Mouse (Mus musculus) stomach, adult 2 months (tissue): Measurements from ENCODE around the gene Olfr202. TPM values are rescaled to one million over a fixed set of nuclear protein-coding genes. Genes with fewer than 3 reads are reported as not detected.

Experiments
- polyA plus RNA-seq: library from polyadenylated mRNA; depleted of rRNA; stranded (reverse); fragments of >200 nt; gene quantifications from 2 replicates; pipeline ENCODE4 v1.2.3, GENCODE M21; 2012; rRNA removed

Olfr202 gene
- not detected in 2 replicates for polyA plus RNA-seq

DNA sequence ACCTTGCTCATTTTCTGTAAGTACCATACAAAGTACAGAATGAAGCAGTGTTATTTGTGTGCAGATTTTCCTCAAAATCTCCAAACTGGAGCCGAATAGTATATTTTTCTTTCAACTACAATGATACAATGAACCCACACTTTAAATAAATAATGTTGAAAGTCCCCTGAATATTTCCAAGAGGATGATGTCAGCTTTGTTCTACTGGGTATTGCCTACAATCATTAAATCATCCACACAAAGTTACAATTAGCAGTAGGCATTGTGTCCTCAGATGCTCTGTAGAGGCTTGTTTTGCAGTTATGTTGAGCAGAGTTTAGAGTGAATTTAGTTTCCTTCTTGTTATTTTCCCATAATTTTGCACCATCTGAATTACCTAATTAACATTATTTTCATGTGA lies at the start of gene Olfr202:
Gene Olfr202 (minus strand): TSS at position 101 of the 400 bp plus-strand sequence.

GRCm38 (mm10) chr16:59331038-59331437 lies 44.4 kb upstream of the Olfr202 start, which contains the start of gene Olfr205:
Gene Olfr205, minus strand, starts transcription at chr16:59331138.

GRCm38 (mm10) chr16:59318148-59318547 lies 31.6 kb upstream of the Olfr202 start, which contains the start of gene Olfr204:
Gene Olfr204, minus strand, starts transcription at chr16:59318248.

GRCm38 (mm10) chr16:59298581-59298980 lies 12.0 kb upstream of the Olfr202 start, which contains the start of gene Olfr203:
Gene Olfr203, plus strand, starts transcription at chr16:59298881.

DNA sequence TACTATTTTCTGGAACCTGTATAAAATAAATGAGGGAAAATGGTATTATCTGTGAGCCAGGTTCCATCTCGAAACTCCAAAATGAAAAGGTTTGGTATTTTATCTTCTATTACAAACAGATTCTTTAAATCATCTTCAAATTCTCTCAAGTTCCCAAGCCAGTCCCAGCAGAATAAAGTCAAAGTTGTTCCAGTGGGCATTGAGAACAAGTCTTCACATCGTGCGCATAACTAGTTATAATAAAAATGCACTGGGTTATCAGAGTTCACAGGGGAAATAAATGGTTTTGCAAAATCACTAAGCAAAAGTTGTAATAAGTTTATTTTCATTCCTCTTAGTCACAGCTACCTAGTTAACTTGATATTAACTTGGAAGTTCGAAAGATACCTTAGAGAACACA lies 14.1 kb downstream of the Olfr202 start, which contains the start of gene Olfr201:
Gene Olfr201 (minus strand): TSS at position 101 of the 400 bp plus-strand sequence.

Other genes starting within 250 kb of the Olfr202 start
- not detected in 2 replicates for gene Olfr187, start 247.0 kb downstream of the Olfr202 start, polyA plus RNA-seq
- not detected in 2 replicates for gene Olfr190, start 208.8 kb downstream of the Olfr202 start, polyA plus RNA-seq
- gene Olfr191, start 197.0 kb downstream of the Olfr202 start, polyA plus RNA-seq, result not detected in 2 replicates
- not detected in 2 replicates for gene Olfr193, start 174.9 kb downstream of the Olfr202 start, polyA plus RNA-seq
- not detected in 2 replicates for gene Olfr194, start 165.7 kb downstream of the Olfr202 start, polyA plus RNA-seq
- not detected in 2 replicates for gene Olfr195, start 139.7 kb downstream of the Olfr202 start, polyA plus RNA-seq
- gene Olfr196, start 116.3 kb downstream of the Olfr202 start, polyA plus RNA-seq, result not detected in 2 replicates
- not detected in 2 replicates for gene Olfr198, start 83.3 kb downstream of the Olfr202 start, polyA plus RNA-seq
- gene Olfr199, start 67.0 kb downstream of the Olfr202 start, polyA plus RNA-seq, result not detected in 2 replicates
- not detected in 2 replicates for gene Olfr201, start 14.2 kb downstream of the Olfr202 start, polyA plus RNA-seq
- gene Olfr203, start 12.1 kb upstream of the Olfr202 start, polyA plus RNA-seq, result not detected in 2 replicates
- not detected in 2 replicates for gene Olfr204, start 31.5 kb upstream of the Olfr202 start, polyA plus RNA-seq
- gene Olfr205, start 44.3 kb upstream of the Olfr202 start, polyA plus RNA-seq, result not detected in 2 replicates
- gene Olfr206, start 62.5 kb upstream of the Olfr202 start, polyA plus RNA-seq, result not detected in 2 replicates
- not detected in 2 replicates for gene Olfr209, start 77.2 kb upstream of the Olfr202 start, polyA plus RNA-seq
- gene Gabrr3, start 120.5 kb upstream of the Olfr202 start, polyA plus RNA-seq, result not detected in 2 replicates
- gene Riox2, start 185.0 kb upstream of the Olfr202 start, polyA plus RNA-seq, result 1.3 and 1.5 TPM in 2 replicates